In genomic region chr1:52430606-52431005, GRCm38 (mm10) we compare ENCODE assay signal across 16 mouse cellular contexts.
"Had no signal": no experiment of that assay in that cellular context is flagged by ENCODE, and none has a peak within 500 bp of the region (broad histone marks: within the 10 kb centered on the region; RNA-seq: fewer than 3 reads in every experiment).

No protein-coding gene starts in this region.

- H3K27me3 ChIP-seq: intestine, embryonic 15.5 days; kidney, embryonic 15.5 days; limb, embryonic 15.5 days; liver, embryonic 12.5 days; lung, embryonic 15.5 days; megakaryocyte, embryonic 14.5 days; midbrain, embryonic 12.5 days; neural tube, embryonic 13.5 days; stomach, embryonic 15.5 days had no signal

- DNase-seq: kidney, adult 2 months; kidney, postnatal 14 days; lung, postnatal 14 days; right cerebral cortex, adult 18-20 months; right cerebral cortex, postnatal 25 days had no signal

- H3K9ac ChIP-seq: intestine, embryonic 15.5 days; kidney, embryonic 15.5 days; limb, embryonic 15.5 days; liver, embryonic 12.5 days; lung, embryonic 15.5 days; midbrain, embryonic 12.5 days; neural tube, embryonic 13.5 days; stomach, embryonic 15.5 days had no signal

- H3K9me3 ChIP-seq: intestine, embryonic 15.5 days; kidney, embryonic 15.5 days; limb, embryonic 15.5 days; liver, embryonic 12.5 days; lung, embryonic 15.5 days; megakaryocyte, embryonic 14.5 days; midbrain, embryonic 12.5 days; neural tube, embryonic 13.5 days; stomach, embryonic 15.5 days had no signal

- ATAC-seq: intestine, embryonic 15.5 days; liver, embryonic 12.5 days; midbrain, embryonic 16.5 days had no signal

- H3K4me2 ChIP-seq: intestine, embryonic 15.5 days; kidney, embryonic 15.5 days; limb, embryonic 15.5 days; liver, embryonic 12.5 days; lung, embryonic 15.5 days; midbrain, embryonic 12.5 days; neural tube, embryonic 13.5 days; stomach, embryonic 15.5 days had no signal

- H3K4me1 ChIP-seq: intestine, embryonic 15.5 days; kidney, embryonic 15.5 days; limb, embryonic 15.5 days; liver, embryonic 12.5 days; lung, embryonic 15.5 days; midbrain, embryonic 12.5 days; neural tube, embryonic 13.5 days; stomach, embryonic 15.5 days had no signal

- H3K27ac ChIP-seq: intestine, embryonic 15.5 days; kidney, embryonic 15.5 days; limb, embryonic 15.5 days; liver, embryonic 12.5 days; lung, embryonic 15.5 days; macrophage; midbrain, embryonic 12.5 days; neural tube, embryonic 13.5 days; stomach, embryonic 15.5 days had no signal

- H3K36me3 ChIP-seq: intestine, embryonic 15.5 days; kidney, embryonic 15.5 days; limb, embryonic 15.5 days; liver, embryonic 12.5 days; lung, embryonic 15.5 days; midbrain, embryonic 12.5 days; neural tube, embryonic 13.5 days; stomach, embryonic 15.5 days had no signal

- H3K4me3 ChIP-seq: intestine, embryonic 15.5 days; kidney, embryonic 15.5 days; limb, embryonic 15.5 days; liver, embryonic 12.5 days; lung, embryonic 15.5 days; midbrain, embryonic 12.5 days; neural tube, embryonic 13.5 days; stomach, embryonic 15.5 days had no signal
